Mouse (Mus musculus): Measurements from ENCODE around the gene Scfd2.

Gene Scfd2

GRCm38 (mm10) chr5:74201570-74202357, 329.8 kb downstream of the Scfd2 start:
- no peak for DNase-seq (ENCODE audit: low spot score in 2 of 2)

GRCm38 (mm10) chr5:74200481-74200880, 331.1 kb downstream of the Scfd2 start:
- no peak for DNase-seq (ENCODE audit: low spot score in 2 of 2)

GRCm38 (mm10) chr5:74199793-74200192, 331.8 kb downstream of the Scfd2 start:
- no peak for DNase-seq (ENCODE audit: low spot score in 2 of 2)

GRCm38 (mm10) chr5:74198446-74198845, 333.1 kb downstream of the Scfd2 start:
- no peak for DNase-seq (ENCODE audit: low spot score in 2 of 2)

- no peak for DNase-seq (ENCODE audit: low spot score in 2 of 2)
These were observed 333.8 kb downstream of the Scfd2 start for GRCm38 (mm10) chr5:74197541-74198330.

- DNase-seq (ENCODE audit: low spot score in 2 of 2), result no peak
These were observed 335.3 kb downstream of the Scfd2 start for GRCm38 (mm10) chr5:74196307-74196618.

- no peak for DNase-seq (ENCODE audit: low spot score in 2 of 2)
These were observed 335.8 kb downstream of the Scfd2 start for GRCm38 (mm10) chr5:74195614-74196306.

- DNase-seq (ENCODE audit: low spot score in 2 of 2), result peak; percentile 76 to 90
These were observed 336.5 kb downstream of the Scfd2 start, which contains the start of gene Rasl11b for GRCm38 (mm10) chr5:74194841-74195613. Gene Rasl11b, plus strand, starts transcription at chr5:74195286.

GRCm38 (mm10) chr5:74194027-74194840, 337.3 kb downstream of the Scfd2 start:
- no peak for DNase-seq (ENCODE audit: low spot score in 2 of 2)

- DNase-seq (ENCODE audit: low spot score in 2 of 2), result no peak
These were observed 337.9 kb downstream of the Scfd2 start for GRCm38 (mm10) chr5:74193626-74194025.

GRCm38 (mm10) chr5:74193008-74193407, 338.6 kb downstream of the Scfd2 start:
- DNase-seq (ENCODE audit: low spot score in 2 of 2), result no peak

- no peak for DNase-seq (ENCODE audit: low spot score in 2 of 2)
These were observed 340.6 kb downstream of the Scfd2 start for GRCm38 (mm10) chr5:74190911-74191310.

GRCm38 (mm10) chr5:74190161-74190491, 341.4 kb downstream of the Scfd2 start:
- DNase-seq (ENCODE audit: low spot score in 2 of 2), result no peak

- no peak for DNase-seq (ENCODE audit: low spot score in 2 of 2)
These were observed 341.9 kb downstream of the Scfd2 start for GRCm38 (mm10) chr5:74189484-74190160.

- no peak for DNase-seq (ENCODE audit: low spot score in 2 of 2)
These were observed 342.7 kb downstream of the Scfd2 start for GRCm38 (mm10) chr5:74188886-74189285.

GRCm38 (mm10) chr5:74188076-74188475, 343.5 kb downstream of the Scfd2 start:
- DNase-seq (ENCODE audit: low spot score in 2 of 2), result no peak

- DNase-seq (ENCODE audit: low spot score in 2 of 2), result no peak
These were observed 347.0 kb downstream of the Scfd2 start for GRCm38 (mm10) chr5:74184607-74185006.

- no peak for DNase-seq (ENCODE audit: low spot score in 2 of 2)
These were observed 348.4 kb downstream of the Scfd2 start for GRCm38 (mm10) chr5:74183118-74183517.

GRCm38 (mm10) chr5:74180216-74180615, 351.3 kb downstream of the Scfd2 start:
- DNase-seq (ENCODE audit: low spot score in 2 of 2), result no peak

GRCm38 (mm10) chr5:74175526-74176270, 355.9 kb downstream of the Scfd2 start:
- DNase-seq (ENCODE audit: low spot score in 2 of 2), result no peak

Measured in spleen, postnatal 10 days (tissue).